Mouse (Mus musculus): ENCODE data around the gene Olfr1124. TPM values are rescaled to one million over a fixed set of nuclear protein-coding genes. Genes with fewer than 3 reads are reported as not detected.
"Not testable (repeated sequence)": the region's sequence is repeated elsewhere in the genome, so short reads cannot be mapped to it uniquely, and the experiment has no call there.

The Olfr1124 gene
- polyA plus RNA-seq (2015; fragmentation: Nextera tagmentation; extraction: Ambion mirVana): 0.09 TPM in 1 of 2 replicates, not detected in the other

GRCm38 (mm10) chr2:87429975-87430374, at the start of gene Olfr1124:
Olfr1124 (plus strand) TSS chr2:87430275.
- H3K27ac ChIP-seq: no peak within 1 kb of the TSS
- H3K27me3 ChIP-seq (replicated peaks): no peaks in the 10 kb centered on the region
- no peaks in the 10 kb centered on the region for H3K9me3 ChIP-seq
- no peaks in the 10 kb centered on the region for H3K36me3 ChIP-seq
- H3K4me2 ChIP-seq (replicated peaks): no peak within 1 kb of the TSS
- H3K4me3 ChIP-seq (replicated peaks): no peak within 1 kb of the TSS
- H3K4me1 ChIP-seq (replicated peaks): no peaks in the 10 kb centered on the region
- no peak for ATAC-seq
- no peak within 1 kb of the TSS for H3K9ac ChIP-seq
- 98% methylated on average over 1 of the region's 1 CpGs for WGBS

DNA sequence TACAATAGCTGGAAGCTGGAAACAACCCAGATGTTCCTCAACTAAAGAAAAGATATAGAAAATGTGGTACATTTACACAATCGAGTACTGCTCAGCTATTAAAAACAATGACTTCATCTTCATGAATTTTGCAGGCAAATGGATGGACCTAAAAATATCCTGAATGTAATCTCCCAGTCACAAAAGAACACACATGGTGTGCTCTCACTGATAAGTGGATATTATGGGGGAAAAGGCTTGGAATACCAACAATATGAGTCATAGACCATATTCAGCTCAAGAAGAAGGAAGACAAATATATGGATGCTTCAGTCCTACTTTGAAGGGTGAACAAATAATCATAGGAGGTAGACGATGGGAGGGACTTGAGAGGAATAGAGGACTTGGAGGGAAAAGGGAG, 46.1 kb upstream of the Olfr1124 start:
- no peak overlapping the region for H3K9ac ChIP-seq
- no peaks in the 10 kb centered on the region for H3K27me3 ChIP-seq (replicated peaks)
- no peak overlapping the region for H3K27ac ChIP-seq
- no peak overlapping the region for H3K4me2 ChIP-seq (replicated peaks)
- H3K4me3 ChIP-seq (replicated peaks): no peak overlapping the region
- no peaks in the 10 kb centered on the region for H3K9me3 ChIP-seq
- WGBS: 72% methylated on average over 2 of the region's 2 CpGs
- no peaks in the 10 kb centered on the region for H3K36me3 ChIP-seq
- H3K4me1 ChIP-seq (replicated peaks): no peaks in the 10 kb centered on the region
- no peak for ATAC-seq

- Histone ChIP-seq H3K36me3 (no peaks in the 10 kb centered on the region), H3K27ac (no peak within 1 kb of the TSS), H3K27me3 (replicated peaks) (no peaks in the 10 kb centered on the region), H3K4me1 (replicated peaks) (no peaks in the 10 kb centered on the region), H3K4me3 (replicated peaks) (no peak within 1 kb of the TSS), H3K9me3 (no peaks in the 10 kb centered on the region), H3K9ac (no peak within 1 kb of the TSS), H3K4me2 (replicated peaks) (no peak within 1 kb of the TSS)
- ATAC-seq: no peak
- WGBS: 80% methylated on average over 2 of the region's 2 CpGs
These were observed 44.5 kb upstream of the Olfr1124 start, which contains the start of gene Olfr1122 for GRCm38 (mm10) chr2:87385549-87385948. Olfr1122 (plus strand) TSS chr2:87385849.

DNA sequence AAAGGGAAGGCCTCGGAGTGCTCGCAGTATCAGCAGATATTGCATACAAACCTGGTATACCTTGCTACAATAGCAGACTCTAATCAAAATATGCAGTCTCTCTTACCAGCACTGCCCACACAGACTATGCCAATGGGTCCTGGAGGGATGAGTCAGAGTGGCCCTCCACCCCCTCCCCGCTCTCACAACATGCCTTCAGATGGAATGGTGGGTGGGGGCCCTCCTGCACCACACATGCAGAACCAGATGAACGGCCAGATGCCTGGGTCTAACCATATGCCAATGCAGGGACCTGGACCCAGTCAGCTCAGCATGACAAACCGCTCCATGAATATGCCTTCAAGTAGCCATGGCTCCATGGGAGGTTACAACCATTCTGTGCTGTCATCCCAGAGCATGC, 36.5 kb upstream of the Olfr1124 start:
- H3K9me3 ChIP-seq; H3K4me2 ChIP-seq (replicated peaks); H3K9ac ChIP-seq; H3K27ac ChIP-seq; H3K4me3 ChIP-seq (replicated peaks); ATAC-seq; H3K27me3 ChIP-seq (replicated peaks); H3K4me1 ChIP-seq (replicated peaks); H3K36me3 ChIP-seq: not testable (repeated sequence)
- WGBS: 89% methylated on average over 5 of the region's 5 CpGs

DNA sequence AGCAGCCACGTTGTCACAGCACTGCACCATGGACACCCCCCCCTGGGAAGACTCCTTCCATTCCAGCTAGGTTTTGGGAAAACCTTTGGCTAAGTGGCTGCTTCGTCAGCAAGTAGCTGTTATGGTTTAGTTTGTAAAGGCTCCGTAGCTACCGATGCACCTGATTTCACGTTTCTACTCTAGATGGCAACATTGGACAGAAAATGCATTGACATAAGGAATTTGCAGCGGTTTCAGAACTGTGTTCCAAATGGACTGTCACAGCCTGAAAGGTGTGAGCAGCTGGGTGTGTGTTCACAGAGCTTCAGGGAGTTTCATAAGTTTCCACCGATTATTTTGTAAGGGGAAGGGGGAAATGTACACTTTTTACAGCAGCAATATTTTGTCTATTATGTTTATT, 35.4 kb upstream of the Olfr1124 start:
- H3K4me2 ChIP-seq (replicated peaks); H3K27ac ChIP-seq; H3K9me3 ChIP-seq; H3K4me1 ChIP-seq (replicated peaks); H3K4me3 ChIP-seq (replicated peaks); H3K27me3 ChIP-seq (replicated peaks); ATAC-seq; H3K9ac ChIP-seq; H3K36me3 ChIP-seq: not testable (repeated sequence)
- WGBS: 76% methylated on average over 7 of the region's 7 CpGs

- no peak within 1 kb of the TSS for H3K4me2 ChIP-seq (replicated peaks)
- no peaks in the 10 kb centered on the region for H3K36me3 ChIP-seq
- no peaks in the 10 kb centered on the region for H3K4me1 ChIP-seq (replicated peaks)
- no peaks in the 10 kb centered on the region for H3K9me3 ChIP-seq
- H3K4me3 ChIP-seq (replicated peaks): no peak within 1 kb of the TSS
- no peak within 1 kb of the TSS for H3K27ac ChIP-seq
- WGBS: 74% methylated on average over 1 of the region's 1 CpGs
- ATAC-seq: no peak
- H3K9ac ChIP-seq: no peak within 1 kb of the TSS
- H3K27me3 ChIP-seq (replicated peaks): no peaks in the 10 kb centered on the region
These were observed 13.7 kb upstream of the Olfr1124 start, which contains the start of gene Olfr1123 for GRCm38 (mm10) chr2:87416335-87416734. Olfr1123 (plus strand) TSS chr2:87416635.

- Histone ChIP-seq H3K4me2 (replicated peaks) (no peak overlapping the region), H3K27ac (no peak overlapping the region), H3K36me3 (no peaks in the 10 kb centered on the region), H3K9ac (no peak overlapping the region), H3K4me3 (replicated peaks) (no peak overlapping the region), H3K4me1 (replicated peaks) (no peaks in the 10 kb centered on the region), H3K27me3 (replicated peaks) (no peaks in the 10 kb centered on the region), H3K9me3 (no peaks in the 10 kb centered on the region)
- no peak for ATAC-seq
- WGBS: 90% methylated on average over 16 of the region's 16 CpGs
These were observed 7.7 kb downstream of the Olfr1124 start for GRCm38 (mm10) chr2:87437731-87438130.

DNA sequence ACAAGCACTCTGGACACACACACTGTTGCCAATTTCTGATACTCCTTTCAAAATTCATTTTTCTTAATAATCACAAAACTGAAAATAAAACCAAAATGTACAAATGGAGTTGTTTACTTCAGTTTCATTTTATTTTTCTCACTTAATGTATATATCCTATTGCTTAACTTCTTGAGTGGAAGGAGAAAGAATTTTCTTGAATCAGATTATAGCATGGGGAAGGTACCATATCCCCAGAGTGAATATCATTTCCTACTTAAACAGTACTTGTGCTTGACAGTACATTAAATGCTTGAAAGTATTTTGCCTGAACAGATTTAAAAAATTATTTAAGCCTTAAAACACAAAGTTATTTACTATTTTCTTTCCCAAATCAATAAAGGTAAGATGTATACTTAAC, 23.6 kb downstream of the Olfr1124 start, which contains the start of gene Olfr1126:
Gene Olfr1126 (plus strand): TSS at position 301 of the 400 bp plus-strand sequence.
- no peak for ATAC-seq
- no peak within 1 kb of the TSS for H3K27ac ChIP-seq
- H3K9ac ChIP-seq: no peak within 1 kb of the TSS
- H3K27me3 ChIP-seq (replicated peaks): no peaks in the 10 kb centered on the region
- no peaks in the 10 kb centered on the region for H3K9me3 ChIP-seq
- H3K4me3 ChIP-seq (replicated peaks): no peak within 1 kb of the TSS
- H3K4me1 ChIP-seq (replicated peaks): no peaks in the 10 kb centered on the region
- H3K4me2 ChIP-seq (replicated peaks): no peak within 1 kb of the TSS
- H3K36me3 ChIP-seq: no peaks in the 10 kb centered on the region

DNA sequence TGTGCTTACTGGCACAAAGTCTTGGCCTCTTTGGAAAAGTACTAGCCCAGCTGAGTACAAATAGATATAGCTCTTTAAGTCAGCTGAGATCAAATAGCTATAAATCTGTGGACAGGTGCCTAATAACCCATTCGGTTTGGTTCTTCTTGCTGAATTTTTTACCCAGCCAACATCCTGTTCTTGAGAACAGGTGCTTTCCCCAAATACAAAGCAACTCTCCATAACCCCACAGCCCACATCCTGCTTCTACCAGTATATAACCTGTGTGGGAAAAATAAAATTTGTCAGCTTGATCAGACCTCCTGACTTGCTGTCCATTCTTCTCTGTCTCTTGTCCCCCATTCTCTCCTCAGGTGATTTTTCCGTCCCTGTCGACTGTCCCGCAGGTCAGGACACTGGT, 31.7 kb downstream of the Olfr1124 start:
- Histone ChIP-seq H3K4me3 (replicated peaks) (no peak overlapping the region), H3K9ac (no peak overlapping the region), H3K36me3 (no peaks in the 10 kb centered on the region), H3K4me2 (replicated peaks) (no peak overlapping the region), H3K27ac (no peak overlapping the region), H3K4me1 (replicated peaks) (no peaks in the 10 kb centered on the region), H3K27me3 (replicated peaks) (no peaks in the 10 kb centered on the region), H3K9me3 (no peaks in the 10 kb centered on the region)
- 91% methylated on average over 4 of the region's 4 CpGs for WGBS
- ATAC-seq: no peak

DNA sequence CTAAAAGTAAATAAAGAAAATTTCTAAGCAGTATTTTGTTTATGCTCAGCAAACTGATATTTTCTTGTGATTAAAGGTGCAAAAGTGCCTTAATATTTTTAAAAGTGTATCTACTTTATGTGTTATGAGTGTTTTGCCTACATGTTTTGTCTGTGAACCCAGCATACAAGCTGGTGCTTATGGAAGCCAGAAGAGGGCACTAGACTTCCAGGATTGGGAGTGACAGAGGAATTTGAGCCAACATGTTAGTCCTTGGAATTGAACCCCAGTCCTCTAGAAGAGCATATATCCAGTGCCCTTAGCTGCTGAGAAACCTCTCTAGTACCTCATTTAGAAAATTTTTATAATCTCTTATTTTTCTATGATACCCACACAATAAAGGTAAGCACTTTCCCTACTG, 50.1 kb downstream of the Olfr1124 start:
- no peaks in the 10 kb centered on the region for H3K27me3 ChIP-seq (replicated peaks)
- no peaks in the 10 kb centered on the region for H3K36me3 ChIP-seq
- H3K4me2 ChIP-seq (replicated peaks): no peak overlapping the region
- no peak overlapping the region for H3K4me3 ChIP-seq (replicated peaks)
- H3K4me1 ChIP-seq (replicated peaks): no peaks in the 10 kb centered on the region
- no peak overlapping the region for H3K9ac ChIP-seq
- no peak overlapping the region for H3K27ac ChIP-seq
- no peaks in the 10 kb centered on the region for H3K9me3 ChIP-seq
- ATAC-seq: no peak

DNA sequence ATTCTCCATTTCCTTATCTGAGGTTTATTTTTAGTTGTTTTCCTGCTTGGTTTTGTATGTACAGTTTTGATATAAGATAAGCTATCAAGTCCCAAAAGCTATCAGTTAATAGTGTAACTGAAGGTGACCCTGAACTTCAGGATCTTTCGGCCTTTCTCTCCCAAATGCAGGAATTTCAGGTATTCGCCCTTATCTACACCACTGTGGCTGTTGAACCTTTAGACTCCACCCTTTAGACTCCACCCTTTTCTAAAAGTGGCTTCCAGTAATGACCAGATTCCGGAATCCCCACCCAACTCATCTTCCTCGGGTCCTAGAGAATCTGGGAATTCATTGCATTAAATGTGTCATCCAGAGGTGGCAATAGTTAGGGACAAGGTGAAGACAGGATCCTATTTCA, 51.1 kb downstream of the Olfr1124 start:
- ATAC-seq: no peak
- H3K27me3 ChIP-seq (replicated peaks): no peaks in the 10 kb centered on the region
- no peak overlapping the region for H3K4me2 ChIP-seq (replicated peaks)
- no peak overlapping the region for H3K4me3 ChIP-seq (replicated peaks)
- no peaks in the 10 kb centered on the region for H3K4me1 ChIP-seq (replicated peaks)
- WGBS: 81% methylated on average over 4 of the region's 4 CpGs
- H3K36me3 ChIP-seq: no peaks in the 10 kb centered on the region
- H3K9me3 ChIP-seq: no peaks in the 10 kb centered on the region
- H3K27ac ChIP-seq: no peak overlapping the region
- H3K9ac ChIP-seq: no peak overlapping the region

DNA sequence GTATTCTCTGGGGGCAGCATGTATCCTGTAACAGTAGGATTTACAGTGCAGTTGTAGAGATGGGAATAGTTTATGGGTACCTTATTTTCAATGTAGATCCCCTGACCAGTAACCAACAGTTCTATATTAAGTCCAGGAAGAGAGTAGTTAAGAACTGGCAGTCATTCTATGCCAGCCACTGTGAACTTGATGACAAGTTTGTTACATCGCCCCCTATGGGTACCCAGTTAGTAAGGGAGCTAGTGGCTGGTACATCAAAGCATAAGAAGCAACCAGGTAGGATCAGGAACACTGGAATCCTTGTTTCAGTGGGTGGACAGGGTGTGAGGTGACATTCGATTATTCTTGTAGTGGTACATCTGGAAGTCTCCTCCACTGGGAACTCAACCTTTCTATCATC, 52.2 kb downstream of the Olfr1124 start:
- Histone ChIP-seq H3K27ac (no peak overlapping the region), H3K4me1 (replicated peaks) (no peaks in the 10 kb centered on the region), H3K27me3 (replicated peaks) (no peaks in the 10 kb centered on the region), H3K9ac (no peak overlapping the region), H3K36me3 (no peaks in the 10 kb centered on the region), H3K9me3 (no peaks in the 10 kb centered on the region), H3K4me3 (replicated peaks) (no peak overlapping the region), H3K4me2 (replicated peaks) (no peak overlapping the region)
- WGBS: 69% methylated on average over 2 of the region's 2 CpGs
- ATAC-seq: no peak
